In genomic region chrX:143826521-143826920, GRCm38 (mm10) we compare ENCODE assay signal across 12 mouse cellular contexts. TPM values are rescaled to one million over a fixed set of nuclear protein-coding genes. Genes with fewer than 3 reads are reported as not detected.
DNase-seq lines count a peak whose midpoint lies in the region; ATAC-seq and TF ChIP-seq lines count a peak whose summit lies in the region.
"Had no signal": no experiment of that assay in that cellular context is flagged by ENCODE, and none has a peak within 500 bp of the region (broad histone marks: within the 10 kb centered on the region; RNA-seq: fewer than 3 reads in every experiment).

No protein-coding gene starts in this region.

- 50% methylated on average over 4 of the region's 4 CpGs for WGBS in kidney, embryonic 14.5 days
- 23% methylated on average over 4 of the region's 4 CpGs for WGBS in limb, embryonic 12.5 days
- WGBS in forebrain, embryonic 12.5 days: 58% methylated on average over 4 of the region's 4 CpGs
- 53% methylated on average over 4 of the region's 4 CpGs for WGBS in midbrain, embryonic 15.5 days

- H3K4me2 ChIP-seq in kidney, embryonic 14.5 days (replicated peaks; ENCODE audit: low read depth, low read length): peak overlapping the region; percentile 34
- peak overlapping the region; percentile 53 for H3K4me2 ChIP-seq in limb, embryonic 12.5 days
- no peak overlapping the region for H3K4me2 ChIP-seq in forebrain, embryonic 12.5 days
- no peak overlapping the region for H3K4me2 ChIP-seq in midbrain, embryonic 15.5 days
- H3K4me2 ChIP-seq: hindbrain, embryonic 15.5 days had no signal

- no peaks in the 10 kb centered on the region for H3K27me3 ChIP-seq in kidney, embryonic 14.5 days (ENCODE audit: control insufficient read depth, insufficient read depth, low read length)
- no peaks in the 10 kb centered on the region for H3K27me3 ChIP-seq in G1E (ENCODE audit: insufficient read depth, low read length)
- peaks cover 15% of the 10 kb centered on the region; the same call in 1 of the 2 replicates for H3K27me3 ChIP-seq in limb, embryonic 12.5 days
- peaks cover 17% of the 10 kb centered on the region for H3K27me3 ChIP-seq in forebrain, embryonic 12.5 days
- H3K27me3 ChIP-seq in midbrain, embryonic 15.5 days (replicated peaks): no peaks in the 10 kb centered on the region

- no peaks in the 10 kb centered on the region for H3K9me3 ChIP-seq in kidney, embryonic 14.5 days (ENCODE audit: control insufficient read depth, low read length)
- H3K9me3 ChIP-seq in G1E (replicated peaks): no peaks in the 10 kb centered on the region
- no peaks in the 10 kb centered on the region for H3K9me3 ChIP-seq in limb, embryonic 12.5 days
- no peaks in the 10 kb centered on the region for H3K9me3 ChIP-seq in forebrain, embryonic 12.5 days
- no peaks in the 10 kb centered on the region for H3K9me3 ChIP-seq in midbrain, embryonic 15.5 days
- H3K9me3 ChIP-seq: hindbrain, embryonic 15.5 days had no signal

- H3K4me1 ChIP-seq in kidney, embryonic 14.5 days (ENCODE audit: control insufficient read depth, insufficient read depth, low read length): no peaks in the 10 kb centered on the region
- no peaks in the 10 kb centered on the region for H3K4me1 ChIP-seq in G1E (ENCODE audit: insufficient read depth, low read depth, low read length)
- 0 out of 2 replicates have a peak, but pooled peaks cover 10% of the 10 kb centered on the region for H3K4me1 ChIP-seq in limb, embryonic 12.5 days (replicated peaks)
- H3K4me1 ChIP-seq in forebrain, embryonic 12.5 days: no peaks in the 10 kb centered on the region
- no peaks in the 10 kb centered on the region for H3K4me1 ChIP-seq in midbrain, embryonic 15.5 days
- H3K4me1 ChIP-seq: hindbrain, embryonic 15.5 days had no signal

- no peak for TF ChIP-seq CTCF in gastrocnemius, adult 2 months (IDR thresholded peaks at IDR 0.05)
- TF ChIP-seq CTCF in G1E (IDR thresholded peaks at IDR 0.05; ENCODE audit: low read depth, low read length): no peak

- H3K9ac ChIP-seq in kidney, embryonic 14.5 days (ENCODE audit: low read depth, low read length): peak overlapping the region; percentile 40; the same call in 1 of the 2 replicates
- H3K9ac ChIP-seq in limb, embryonic 12.5 days (replicated peaks): peak overlapping the region; percentile 63
- no peak overlapping the region for H3K9ac ChIP-seq in forebrain, embryonic 12.5 days
- no peak overlapping the region for H3K9ac ChIP-seq in midbrain, embryonic 15.5 days
- H3K9ac ChIP-seq: hindbrain, embryonic 15.5 days had no signal

- H3K4me3 ChIP-seq in gastrocnemius, adult 2 months: peak overlapping the region; percentile 66
- H3K4me3 ChIP-seq in kidney, embryonic 14.5 days (ENCODE audit: low read length): peak overlapping the region; percentile 35
- H3K4me3 ChIP-seq in G1E (ENCODE audit: low read depth, low read length): no peak overlapping the region
- H3K4me3 ChIP-seq in limb, embryonic 12.5 days (replicated peaks): peak overlapping the region; percentile 49
- H3K4me3 ChIP-seq in forebrain, embryonic 12.5 days (replicated peaks): no peak overlapping the region
- H3K4me3 ChIP-seq in midbrain, embryonic 15.5 days: no peak overlapping the region
- H3K4me3 ChIP-seq: hindbrain, embryonic 15.5 days had no signal

- no peak for DNase-seq in gastrocnemius, adult 2 months
- DNase-seq in gastrocnemius, postnatal 14 days: no peak
- DNase-seq in kidney, postnatal 14 days: no peak
- no peak for DNase-seq in G1E (ENCODE audit: low spot score)
- DNase-seq: thymus, postnatal 36 days had no signal

- no peaks in the 10 kb centered on the region for H3K36me3 ChIP-seq in kidney, embryonic 14.5 days (ENCODE audit: control insufficient read depth, insufficient read depth, low read length)
- H3K36me3 ChIP-seq in G1E (replicated peaks): no peaks in the 10 kb centered on the region
- H3K36me3 ChIP-seq in limb, embryonic 12.5 days: no peaks in the 10 kb centered on the region
- H3K36me3 ChIP-seq in forebrain, embryonic 12.5 days (replicated peaks): no peaks in the 10 kb centered on the region
- H3K36me3 ChIP-seq in midbrain, embryonic 15.5 days (replicated peaks): no peaks in the 10 kb centered on the region
- H3K36me3 ChIP-seq: hindbrain, embryonic 15.5 days had no signal

- ATAC-seq in kidney, embryonic 14.5 days (ENCODE audit: low FRiP score, low TSS enrichment): peak; percentile 33; the same call in 1 of the 2 replicates
- peak; percentile 49 for ATAC-seq in G1E (ENCODE audit: extremely low read depth, insufficient number of reproducible peaks, low FRiP score, poor library complexity, severe bottlenecking)
- ATAC-seq in limb, embryonic 12.5 days (ENCODE audit: insufficient number of reproducible peaks, insufficient read depth, low FRiP score, low TSS enrichment, low read depth): no peak
- no peak for ATAC-seq in forebrain, embryonic 12.5 days (ENCODE audit: low FRiP score)
- no peak for ATAC-seq in midbrain, embryonic 15.5 days (replicated peaks)

- H3K27ac ChIP-seq in gastrocnemius, adult 2 months: peak overlapping the region; percentile 32
- no peak overlapping the region for H3K27ac ChIP-seq in kidney, embryonic 14.5 days (ENCODE audit: low read depth, low read length)
- H3K27ac ChIP-seq in limb, embryonic 12.5 days: peak overlapping the region; percentile 83
- no peak overlapping the region for H3K27ac ChIP-seq in forebrain, embryonic 12.5 days
- no peak overlapping the region for H3K27ac ChIP-seq in midbrain, embryonic 15.5 days
- H3K27ac ChIP-seq: hindbrain, embryonic 15.5 days had no signal

- intact Hi-C loops in gastrocnemius, adult 2 months (cut with DNase I): no loop called here
- intact Hi-C loops in gastrocnemius, postnatal 14 days (cut with DNase I; ENCODE audit: low total_unique reads): no loop called here

RNA-seq across cellular contexts. Expression of gene Capn6, which starts 0.7 kb away (rescaled TPM):
- 1 to 10 TPM; 2.3 to 3.0 TPM for total RNA-seq in gastrocnemius, adult 2 months (2021)
- 10 to 100 TPM; 40.1 to 45.7 TPM for total RNA-seq in gastrocnemius, postnatal 14 days (2021)
- 177 and 204 TPM in 2 replicates for polyA plus RNA-seq in kidney, embryonic 14.5 days (2014; fragmentation: Nextera tagmentation; extraction: Ambion mirVana)
- 13.0 and 14.5 TPM in 2 replicates for total RNA-seq in G1E (2014; fragmentation: Nextera tagmentation)
- total RNA-seq in G1E (2017): 1.7 and 2.2 TPM in 2 replicates
- 0.33 and 0.35 TPM in 2 replicates for polyA plus RNA-seq in G1E (2012)
- polyA plus RNA-seq in limb, embryonic 12.5 days (2016; fragmentation: Nextera tagmentation; extraction: Ambion mirVana): 256 and 284 TPM in 2 replicates
- polyA plus RNA-seq in forebrain, embryonic 12.5 days (2016; fragmentation: Nextera tagmentation; extraction: Ambion mirVana): 13.9 and 14.5 TPM in 2 replicates
- 1.6 and 2.2 TPM in 2 replicates for polyA plus RNA-seq in midbrain, embryonic 15.5 days (2015; fragmentation: Nextera tagmentation; extraction: Ambion mirVana)
- total RNA-seq: monocyte, adult 5-6 weeks had no signal
- polyA plus RNA-seq: small intestine, adult 2 months had no signal

Comparison
In these comparisons a context has a peak if more than half of its experiments do, and no peak if none do; other contexts are left out.
1. H3K27ac ChIP-seq: peak in gastrocnemius, adult 2 months (single experiment) and limb, embryonic 12.5 days (single experiment); none in kidney, embryonic 14.5 days (single experiment), forebrain, embryonic 12.5 days (single experiment) and midbrain, embryonic 15.5 days (single experiment).
2. H3K4me3 ChIP-seq: peak in gastrocnemius, adult 2 months (single experiment), kidney, embryonic 14.5 days (single experiment) and limb, embryonic 12.5 days (single experiment); none in G1E (single experiment), forebrain, embryonic 12.5 days (single experiment) and midbrain, embryonic 15.5 days (single experiment).
3. ATAC-seq: peak in kidney, embryonic 14.5 days (single experiment) and G1E (single experiment); none in limb, embryonic 12.5 days (single experiment), forebrain, embryonic 12.5 days (single experiment) and midbrain, embryonic 15.5 days (single experiment).
4. H3K4me2 ChIP-seq: peak in kidney, embryonic 14.5 days (single experiment) and limb, embryonic 12.5 days (single experiment); none in forebrain, embryonic 12.5 days (single experiment) and midbrain, embryonic 15.5 days (single experiment).
5. H3K9ac ChIP-seq: peak in kidney, embryonic 14.5 days (single experiment) and limb, embryonic 12.5 days (single experiment); none in forebrain, embryonic 12.5 days (single experiment) and midbrain, embryonic 15.5 days (single experiment).
6. RNA of gene Capn6, which starts 0.7 kb away (polyA plus RNA-seq): 256 to 284 TPM in limb, embryonic 12.5 days and 177 to 204 TPM in kidney, embryonic 14.5 days; 13.9 to 14.5 TPM in forebrain, embryonic 12.5 days, 1.6 to 2.2 TPM in midbrain, embryonic 15.5 days and 0.33 to 0.35 TPM in G1E; every median in the first group is over 10 times any median in the second.